Mouse (Mus musculus) intestine, embryonic 14.5 days (tissue): ENCODE measurements around the gene Tbl3. TPM values are rescaled to one million over a fixed set of nuclear protein-coding genes. Genes with fewer than 3 reads are reported as not detected.
A peak's percentile ranks its signal among the peaks of the same experiment; 100 is the strongest.

Experiments
- ATAC-seq: fragments of 200-750 bp; cut with Nextera tagmentation; replicated peaks from 2 replicates; pipeline ENCODE4 v1.8.0; 2017; ENCODE audit warnings: low read depth, moderate number of reproducible peaks, moderate TSS enrichment, moderate library complexity; ENCODE audit not compliant: low FRiP score, low TSS enrichment
- DNase-seq: peaks from one replicate; pipeline ENCODE4 v3.0.0-alpha.2; 2018; ENCODE audit warnings: low spot score
- H3K27ac ChIP-seq: fragments of 300-500 bp; sonication (generic); 2 replicates; pipeline ENCODE4 v1.5.1; 2014; ENCODE audit warnings: low read depth, mild to moderate bottlenecking, control low read depth
- H3K27me3 ChIP-seq: fragments of 300-500 bp; sonication (generic); replicated peaks from 2 replicates; pipeline ENCODE4 v1.6.1; 2014; ENCODE audit warnings: low read length, control low read depth; ENCODE audit not compliant: control insufficient read depth, insufficient read depth
- H3K36me3 ChIP-seq: fragments of 300-500 bp; sonication (generic); 2 replicates; pipeline ENCODE4 v1.6.1; 2014; ENCODE audit warnings: low read length, control low read depth; ENCODE audit not compliant: control insufficient read depth, insufficient read depth
- H3K4me1 ChIP-seq: fragments of 300-500 bp; sonication (generic); replicated peaks from 2 replicates; pipeline ENCODE4 v1.6.1; 2014; ENCODE audit warnings: low read length, control low read depth, mixed read lengths; ENCODE audit not compliant: control insufficient read depth, insufficient read depth
- H3K4me2 ChIP-seq: fragments of 300-500 bp; sonication (generic); 2 replicates; pipeline ENCODE4 v1.6.1; 2014; ENCODE audit warnings: low read length
- H3K4me3 ChIP-seq: fragments of 300-500 bp; sonication (generic); 2 replicates; pipeline ENCODE4 v1.5.1; 2014; ENCODE audit warnings: low read depth, low read length, control low read depth, mixed read lengths
- H3K9ac ChIP-seq: fragments of 300-500 bp; sonication (generic); 2 replicates; pipeline ENCODE4 v1.6.1; 2014; ENCODE audit warnings: mild to moderate bottlenecking, low read length
- H3K9me3 ChIP-seq: fragments of 300-500 bp; sonication (generic); 2 replicates; pipeline ENCODE4 v1.6.1; 2016; ENCODE audit warnings: low read length, control low read depth; ENCODE audit not compliant: control insufficient read depth
- WGBS: fragments of 180-500 bp; shearing (Covaris S2); extraction: QIAGEN DNeasy Blood & Tissue Kit; methylation state at CpG from one replicate; pipeline ENCODE4 v1.1.7; 2014; 5-methylcytosine and 5-hydroxymethylcytosine counted together
- polyA plus RNA-seq: library from polyadenylated mRNA; unstranded; fragments of >200 nt; fragmentation: Nextera tagmentation; extraction: Ambion mirVana; gene quantifications from 2 replicates; pipeline ENCODE4 v1.2.1, GENCODE M21; 2014

The Tbl3 gene
- polyA plus RNA-seq, 1 experiment from 2014 or later, result 86.2 TPM

DNA sequence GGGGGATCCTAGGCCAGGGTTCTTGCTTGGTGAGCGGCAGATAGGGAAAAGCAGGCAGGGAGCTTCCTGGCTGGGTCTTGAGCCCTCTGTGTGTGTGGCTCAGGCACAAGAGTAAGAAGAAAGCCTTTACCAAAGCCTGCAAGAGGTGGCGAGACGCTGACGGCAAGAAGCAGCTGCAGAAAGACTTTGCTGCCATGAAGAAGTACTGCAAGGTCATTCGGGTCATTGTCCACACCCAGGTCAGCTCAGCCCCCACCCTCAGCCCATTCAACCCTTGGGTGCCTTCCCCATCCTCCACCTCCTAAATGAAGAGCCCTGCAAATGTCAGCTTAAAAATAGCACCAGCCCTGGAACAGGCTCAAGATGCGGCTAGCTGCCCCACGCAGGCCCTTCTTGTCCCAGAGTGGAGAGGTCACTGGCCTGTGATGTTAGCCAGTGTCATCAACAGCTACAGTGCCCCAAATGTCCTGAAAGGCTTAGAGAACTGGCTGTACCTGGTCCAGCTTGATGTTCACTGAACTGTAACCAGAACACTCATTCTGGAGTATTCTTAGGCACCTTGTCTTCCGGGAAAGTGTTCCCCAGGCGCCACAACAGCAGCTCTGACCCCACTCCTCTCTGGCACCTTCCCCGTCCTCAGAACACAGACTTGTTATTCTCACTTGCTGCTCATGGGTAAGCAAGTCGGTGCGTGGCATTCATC, 24.9 kb upstream of the Tbl3 start:
- 82% methylated on average over 12 of the region's 12 CpGs for WGBS
- no peak overlapping the region for H3K9ac ChIP-seq
- no peak for ATAC-seq

DNA sequence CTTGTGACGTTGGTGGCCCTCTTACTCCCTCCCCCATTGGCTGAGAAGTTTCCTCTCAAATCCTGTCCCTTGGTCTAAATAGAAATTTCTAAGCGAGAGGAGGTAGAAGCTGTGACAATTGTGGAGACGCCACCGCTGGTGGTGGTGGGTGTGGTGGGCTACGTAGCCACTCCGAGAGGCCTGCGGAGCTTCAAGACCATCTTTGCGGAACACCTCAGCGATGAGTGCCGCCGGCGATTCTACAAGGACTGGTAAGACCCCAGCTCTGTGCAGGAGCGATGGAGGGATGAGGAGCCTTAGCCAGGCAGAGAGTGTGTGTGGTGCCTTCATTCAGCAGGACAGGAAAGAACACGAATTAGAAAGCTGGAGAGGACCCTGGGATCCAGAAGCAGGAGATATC, 23.3 kb upstream of the Tbl3 start:
- 80% methylated on average over 14 of the region's 14 CpGs for WGBS
- H3K4me2 ChIP-seq, result no peak overlapping the region
- DNase-seq, result no peak

More for the DNA sequence above, 24.9 kb upstream of the Tbl3 start:
- no peaks in the 10 kb centered on the region for H3K27me3 ChIP-seq
- H3K4me1 ChIP-seq, result peaks cover 4% of the 10 kb centered on the region; the same call in 1 of the 2 replicates
- H3K4me3 ChIP-seq, result no peak overlapping the region
- no peaks in the 10 kb centered on the region for H3K9me3 ChIP-seq
- DNase-seq, result no peak
- H3K4me2 ChIP-seq, result no peak overlapping the region
- no peaks in the 10 kb centered on the region for H3K36me3 ChIP-seq
- H3K27ac ChIP-seq, result no peak overlapping the region

DNA sequence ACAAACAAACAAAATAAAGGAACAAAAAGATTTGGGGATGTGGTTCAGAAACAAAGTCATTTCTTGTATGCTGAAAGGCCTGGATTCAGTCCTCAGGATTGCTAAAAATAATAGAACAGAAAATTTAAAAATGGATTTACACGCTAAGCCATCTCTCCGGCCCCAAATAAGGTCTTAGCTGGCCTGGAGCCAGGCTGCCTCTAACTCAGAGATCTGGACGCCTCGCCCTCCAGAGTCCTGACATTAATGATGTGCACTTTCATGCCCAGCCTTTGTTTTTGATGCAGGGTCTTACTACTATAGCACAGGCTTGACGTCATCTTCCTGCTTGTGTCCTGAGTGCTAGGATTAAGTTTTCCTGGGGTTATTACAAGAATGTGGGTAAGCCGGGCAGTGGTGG, 21.6 kb upstream of the Tbl3 start:
- Histone ChIP-seq H3K4me3 (no peak overlapping the region), H3K27me3 (no peaks in the 10 kb centered on the region), H3K4me2 (no peak overlapping the region), H3K4me1 (no peaks in the 10 kb centered on the region), H3K36me3 (no peaks in the 10 kb centered on the region), H3K9ac (no peak overlapping the region), H3K27ac (no peak overlapping the region), H3K9me3 (no peaks in the 10 kb centered on the region)
- 66% methylated on average over 6 of the region's 6 CpGs for WGBS
- ATAC-seq (no peak), DNase-seq (no peak)

More for the DNA sequence above, 23.3 kb upstream of the Tbl3 start:
- H3K27me3 ChIP-seq, result no peaks in the 10 kb centered on the region
- H3K9me3 ChIP-seq, result no peaks in the 10 kb centered on the region
- no peak overlapping the region for H3K9ac ChIP-seq
- H3K4me1 ChIP-seq, result peaks cover under 1% of the 10 kb centered on the region; the same call in 1 of the 2 replicates
- no peaks in the 10 kb centered on the region for H3K36me3 ChIP-seq
- ATAC-seq, result no peak
- H3K4me3 ChIP-seq, result no peak overlapping the region
- H3K27ac ChIP-seq, result no peak overlapping the region

DNA sequence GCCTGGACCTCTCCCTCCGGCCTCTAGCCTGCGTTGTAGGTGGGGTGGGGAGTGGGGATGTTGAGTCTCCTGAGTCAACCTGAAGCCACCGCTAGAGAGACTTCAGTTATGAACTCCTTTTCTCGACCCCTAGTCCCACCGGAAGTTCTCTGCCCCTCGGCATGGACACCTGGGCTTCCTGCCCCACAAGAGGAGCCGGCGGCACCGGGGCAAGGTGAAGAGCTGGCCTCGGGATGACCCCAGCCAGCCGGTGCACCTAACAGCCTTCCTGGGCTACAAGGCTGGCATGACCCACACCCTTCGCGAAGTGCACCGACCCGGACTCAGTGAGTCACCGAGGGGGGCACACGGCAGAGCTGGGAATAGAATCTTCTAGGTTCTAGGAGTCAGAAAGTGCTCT, 20.7 kb upstream of the Tbl3 start:
- H3K9ac ChIP-seq, result no peak overlapping the region
- DNase-seq (no peak), ATAC-seq (no peak)
- no peaks in the 10 kb centered on the region for H3K27me3 ChIP-seq
- no peak overlapping the region for H3K4me3 ChIP-seq
- H3K27ac ChIP-seq, result no peak overlapping the region
- 69% methylated on average over 17 of the region's 17 CpGs for WGBS
- H3K36me3 ChIP-seq, result no peaks in the 10 kb centered on the region
- H3K9me3 ChIP-seq, result no peaks in the 10 kb centered on the region
- no peak overlapping the region for H3K4me2 ChIP-seq
- peaks cover 3% of the 10 kb centered on the region; the same call in 1 of the 2 replicates for H3K4me1 ChIP-seq

DNA sequence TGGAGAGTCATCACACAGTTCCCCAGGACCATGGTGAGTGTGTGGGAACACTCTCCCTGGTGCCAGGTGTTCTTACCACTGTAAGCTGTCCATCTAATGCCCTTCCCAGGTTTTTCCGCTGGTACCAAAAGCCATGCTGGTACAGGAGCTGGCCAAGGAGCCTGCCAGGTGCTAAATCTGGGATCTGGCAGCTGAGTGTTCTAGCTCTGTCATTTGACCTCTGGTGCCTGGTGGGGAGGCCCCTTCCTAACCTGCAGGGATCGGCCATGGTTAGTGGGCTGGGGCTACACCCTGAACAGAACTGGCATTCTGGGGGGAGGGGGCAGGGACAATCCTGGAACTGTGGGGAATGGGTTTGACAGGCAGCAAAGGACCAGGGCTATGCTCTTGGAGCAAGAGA, 20.2 kb upstream of the Tbl3 start, which contains the start of gene Rpl3l:
TSS of gene Rpl3l (plus strand) at position 203 of the 400 bp plus-strand sequence.
- Histone ChIP-seq H3K9me3 (no peaks in the 10 kb centered on the region), H3K9ac (no peak within 1 kb of the TSS), H3K36me3 (0 out of 2 replicates have a peak, but pooled peaks cover under 1% of the 10 kb centered on the region), H3K4me1 (peaks cover 8% of the 10 kb centered on the region; the same call in 1 of the 2 replicates), H3K27ac (no peak within 1 kb of the TSS), H3K4me2 (no peak within 1 kb of the TSS), H3K27me3 (no peaks in the 10 kb centered on the region), H3K4me3 (no peak within 1 kb of the TSS)
- WGBS, result 70% methylated on average over 2 of the region's 2 CpGs
- no peak for ATAC-seq
- DNase-seq, result no peak

DNA sequence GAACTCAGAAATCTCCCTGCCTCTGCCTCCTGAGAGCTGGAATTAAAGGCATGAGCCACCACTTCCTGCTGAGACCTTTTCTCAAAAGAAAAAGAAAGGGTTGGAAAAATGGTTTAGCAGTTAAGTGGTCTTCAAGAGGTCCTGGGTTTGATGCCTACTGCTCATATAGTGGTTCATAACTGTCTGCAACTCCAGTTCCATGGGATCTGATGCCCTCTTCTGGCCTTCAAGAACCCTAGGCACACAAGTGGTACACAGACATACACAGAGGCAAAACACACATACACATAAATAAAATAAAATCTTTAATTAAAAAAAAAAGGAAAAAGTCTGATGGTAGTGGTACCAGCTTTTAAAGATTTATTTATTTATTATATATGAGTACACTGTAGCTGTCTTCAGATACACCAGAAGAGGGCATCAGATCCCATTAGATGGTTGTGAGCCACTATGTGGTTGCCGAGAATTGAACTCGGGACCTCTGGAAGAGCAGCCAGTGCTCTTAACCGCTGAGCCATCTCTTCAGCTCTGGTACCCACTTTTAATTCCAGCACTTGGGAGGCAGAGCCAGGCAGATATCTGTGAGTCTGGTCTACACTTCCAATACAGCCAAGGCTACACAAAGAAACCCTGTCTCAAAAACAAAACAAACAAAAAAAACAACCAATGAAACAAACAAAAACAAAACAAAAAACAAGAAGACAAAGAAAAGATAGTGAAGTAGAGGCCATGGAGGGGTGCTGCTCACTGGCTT, 18.4 kb upstream of the Tbl3 start:
- H3K9me3 ChIP-seq, result no peaks in the 10 kb centered on the region
- H3K4me3 ChIP-seq, result no peak overlapping the region
- H3K27me3 ChIP-seq, result no peaks in the 10 kb centered on the region
- H3K4me1 ChIP-seq, result peaks cover 23% of the 10 kb centered on the region
- WGBS, result 65% methylated on average over 3 of the region's 3 CpGs
- no peak for ATAC-seq
- H3K27ac ChIP-seq, result no peak overlapping the region
- no peak overlapping the region for H3K4me2 ChIP-seq
- H3K36me3 ChIP-seq, result peaks cover 16% of the 10 kb centered on the region
- DNase-seq, result no peak
- H3K9ac ChIP-seq, result no peak overlapping the region

DNA sequence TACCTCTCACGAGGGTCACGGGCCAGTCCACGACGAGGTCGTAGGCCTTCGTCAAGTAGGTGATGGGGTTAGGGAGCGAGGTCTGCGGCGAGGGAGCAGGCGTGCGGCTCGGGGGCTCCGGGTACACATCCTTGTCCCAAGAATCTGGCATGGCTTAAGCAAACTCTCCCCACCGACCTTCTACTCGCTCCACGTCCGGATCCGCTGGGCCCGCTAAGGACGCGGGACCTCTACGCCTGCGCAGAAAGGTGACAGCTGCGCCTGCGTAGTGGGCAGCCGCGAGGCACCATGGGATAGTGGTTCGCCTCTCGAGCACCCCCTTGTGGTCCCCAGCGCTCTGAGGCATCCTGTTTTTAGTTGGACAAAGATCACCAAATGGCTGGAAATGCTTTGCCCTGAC, 16.7 kb upstream of the Tbl3 start, which contains the start of gene Ndufb10:
TSS of gene Ndufb10 (minus strand) at position 295 of the 400 bp plus-strand sequence.
- ATAC-seq (peak; percentile 48), DNase-seq (peak; percentile 99)
- H3K4me2 ChIP-seq, result peak within 1 kb of the TSS; percentile 67
- peak within 1 kb of the TSS; percentile 72 for H3K9ac ChIP-seq
- H3K9me3 ChIP-seq, result no peaks in the 10 kb centered on the region
- no peaks in the 10 kb centered on the region for H3K27me3 ChIP-seq
- H3K27ac ChIP-seq, result peak within 1 kb of the TSS; percentile 62
- H3K36me3 ChIP-seq, result peaks cover 18% of the 10 kb centered on the region
- H3K4me3 ChIP-seq, result peak within 1 kb of the TSS; percentile 70
- H3K4me1 ChIP-seq, result peaks cover 23% of the 10 kb centered on the region
- WGBS, result under 1% methylated on average over 30 of the region's 30 CpGs

DNA sequence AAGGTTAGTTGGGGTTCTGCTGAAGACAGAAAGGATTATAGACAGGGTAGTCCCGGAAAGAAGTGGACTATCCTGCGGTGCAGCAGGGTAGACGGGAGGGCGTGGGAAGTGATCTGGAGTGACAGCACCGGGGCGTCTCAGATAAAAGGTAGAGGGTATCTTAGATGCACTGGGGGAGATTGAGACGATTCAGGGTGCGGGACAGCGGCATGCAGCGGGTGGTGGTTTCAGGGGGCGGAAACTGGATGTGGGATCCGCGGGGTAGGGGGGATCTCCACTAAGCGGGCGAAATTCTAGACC, 16.4 kb upstream of the Tbl3 start:
- Histone ChIP-seq H3K27me3 (no peaks in the 10 kb centered on the region), H3K4me3 (peak overlapping the region; percentile 70), H3K4me2 (peak overlapping the region; percentile 67), H3K36me3 (peaks cover 18% of the 10 kb centered on the region), H3K9ac (peak overlapping the region; percentile 72), H3K4me1 (peaks cover 23% of the 10 kb centered on the region), H3K9me3 (no peaks in the 10 kb centered on the region), H3K27ac (peak overlapping the region; percentile 62)
- DNase-seq (no peak), ATAC-seq (no peak)
- WGBS, result under 1% methylated on average over 15 of the region's 15 CpGs
